Mouse (Mus musculus) spleen, adult 2 months (tissue): Measurements from ENCODE around the gene Aldh1l1.

ENCODE experiments used
- CTCF ChIP-seq: fragments of 200-500 bp; IDR thresholded peaks from 2 replicates; pipeline ENCODE4 v1.5.1; 2011; ENCODE audit warnings: mild to moderate bottlenecking, inconsistent platforms; ENCODE audit not compliant: insufficient read depth, insufficient read length, insufficient replicate concordance; ENCODE audit errors: extremely low read depth
- POLR2A ChIP-seq: fragments of 200-500 bp; IDR thresholded peaks from 2 replicates; pipeline ENCODE4 v1.6.1; 2011; ENCODE audit warnings: low read depth, low read length, inconsistent platforms

DNA sequence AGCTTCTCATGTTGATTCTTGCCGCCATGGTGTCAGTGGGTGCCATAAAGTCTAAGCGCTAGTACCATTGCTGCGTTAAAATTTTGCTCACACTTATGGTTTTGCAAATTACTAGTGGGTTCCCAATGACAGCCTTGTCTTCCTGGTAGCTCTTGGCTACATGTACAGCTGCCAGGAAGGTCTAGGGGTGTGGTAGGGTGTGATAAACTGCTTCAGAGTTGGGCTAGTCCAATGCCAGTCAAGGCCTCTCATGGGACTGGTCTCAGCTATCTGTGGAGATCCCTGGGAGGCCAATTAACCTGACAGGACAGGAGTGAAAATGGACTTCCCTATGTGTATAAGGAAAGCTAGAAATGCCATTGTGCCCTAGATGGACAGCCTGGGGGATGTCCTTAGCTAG lies 116.1 kb downstream of the Aldh1l1 start:
- TF ChIP-seq CTCF = no peak
- TF ChIP-seq POLR2A = no peak
